Mouse (Mus musculus): Measurements from ENCODE around the gene Coro2b.

- TF ChIP-seq GATA1 (IDR thresholded peaks at IDR 0.05; ENCODE audit: borderline replicate concordance, low read length) (no peak), FLI1 (IDR thresholded peaks at IDR 0.05; ENCODE audit: low read length) (no peak)
Measured at GRCm38 (mm10) chr9:62370186-62370585, 166.7 kb downstream of the Coro2b start.

Measured in megakaryocyte, embryonic 14.5 days (primary cell).